Mouse (Mus musculus): ENCODE measurements around the gene Trmt13. TPM values are rescaled to one million over a fixed set of nuclear protein-coding genes. Genes with fewer than 3 reads are reported as not detected.
A peak's percentile ranks its signal among the peaks of the same experiment; 100 is the strongest.

The Trmt13 gene
- polyA plus RNA-seq, 1 experiment from 2014 or later: 44.3 TPM

GRCm38 (mm10) chr3:116631459-116631858 lies 17.1 kb upstream of the Trmt13 start:
- ATAC-seq (ENCODE audit: insufficient number of reproducible peaks, insufficient read depth, low FRiP score, low TSS enrichment, low read depth): no peak
- no peak overlapping the region for H3K27ac ChIP-seq
- 59% methylated on average over 1 of the region's 1 CpGs for whole genome bisulfite sequencing
- no peak overlapping the region for H3K4me3 ChIP-seq
- no peaks in the 10 kb centered on the region for H3K9me3 ChIP-seq
- H3K27me3 ChIP-seq: no peaks in the 10 kb centered on the region
- no peak overlapping the region for H3K9ac ChIP-seq
- H3K4me1 ChIP-seq: no peaks in the 10 kb centered on the region
- no peak overlapping the region for H3K4me2 ChIP-seq
- H3K36me3 ChIP-seq: peaks cover 66% of the 10 kb centered on the region

GRCm38 (mm10) chr3:116622641-116623040 lies 8.3 kb upstream of the Trmt13 start:
- H3K4me3 ChIP-seq: no peak overlapping the region
- no peak overlapping the region for H3K4me2 ChIP-seq
- H3K9ac ChIP-seq: no peak overlapping the region
- peaks cover 43% of the 10 kb centered on the region for H3K36me3 ChIP-seq
- no peak overlapping the region for H3K27ac ChIP-seq
- 96% methylated on average over 7 of the region's 7 CpGs for WGBS
- H3K4me1 ChIP-seq: no peaks in the 10 kb centered on the region
- H3K27me3 ChIP-seq: no peaks in the 10 kb centered on the region
- no peaks in the 10 kb centered on the region for H3K9me3 ChIP-seq
- ATAC-seq (ENCODE audit: insufficient number of reproducible peaks, insufficient read depth, low FRiP score, low TSS enrichment, low read depth): no peak

- no peak overlapping the region for H3K4me2 ChIP-seq
- peaks cover 44% of the 10 kb centered on the region for H3K36me3 ChIP-seq
- no peaks in the 10 kb centered on the region for H3K27me3 ChIP-seq
- WGBS: 92% methylated on average over 7 of the region's 7 CpGs
- H3K9me3 ChIP-seq: no peaks in the 10 kb centered on the region
- no peak overlapping the region for H3K27ac ChIP-seq
- no peak for ATAC-seq (ENCODE audit: insufficient number of reproducible peaks, insufficient read depth, low FRiP score, low TSS enrichment, low read depth)
- no peak overlapping the region for H3K4me3 ChIP-seq
- H3K9ac ChIP-seq: no peak overlapping the region
- H3K4me1 ChIP-seq: no peaks in the 10 kb centered on the region
These were observed 6.4 kb upstream of the Trmt13 start for GRCm38 (mm10) chr3:116620636-116621370.

- Histone ChIP-seq H3K4me1 (no peaks in the 10 kb centered on the region), H3K27me3 (no peaks in the 10 kb centered on the region), H3K4me3 (no peak overlapping the region), H3K36me3 (peaks cover 64% of the 10 kb centered on the region), H3K27ac (no peak overlapping the region), H3K9me3 (no peaks in the 10 kb centered on the region), H3K9ac (no peak overlapping the region), H3K4me2 (no peak overlapping the region)
- 85% methylated on average over 6 of the region's 6 CpGs for WGBS
- ATAC-seq (ENCODE audit: insufficient number of reproducible peaks, insufficient read depth, low FRiP score, low TSS enrichment, low read depth): no peak
These were observed 4.5 kb upstream of the Trmt13 start for GRCm38 (mm10) chr3:116618855-116619254.

GRCm38 (mm10) chr3:116615318-116616068 lies 1.1 kb upstream of the Trmt13 start:
- H3K4me3 ChIP-seq: no peak overlapping the region
- H3K27ac ChIP-seq: no peak overlapping the region
- H3K27me3 ChIP-seq: no peaks in the 10 kb centered on the region
- H3K36me3 ChIP-seq: peaks cover 53% of the 10 kb centered on the region
- H3K4me1 ChIP-seq: no peaks in the 10 kb centered on the region
- no peak for ATAC-seq (ENCODE audit: insufficient number of reproducible peaks, insufficient read depth, low FRiP score, low TSS enrichment, low read depth)
- H3K9me3 ChIP-seq: no peaks in the 10 kb centered on the region
- no peak overlapping the region for H3K9ac ChIP-seq
- WGBS: 86% methylated on average over 8 of the region's 8 CpGs
- no peak overlapping the region for H3K4me2 ChIP-seq

- peak overlapping the region; percentile 4; the same call in 1 of the 2 replicates for H3K27ac ChIP-seq
- no peak for ATAC-seq (ENCODE audit: insufficient number of reproducible peaks, insufficient read depth, low FRiP score, low TSS enrichment, low read depth)
- 52% methylated on average over 9 of the region's 9 CpGs for WGBS
These were observed 9.8 kb downstream of the Trmt13 start for GRCm38 (mm10) chr3:116604570-116604969.

GRCm38 (mm10) chr3:116601781-116602180 lies 12.6 kb downstream of the Trmt13 start:
- Histone ChIP-seq H3K9ac (no peak overlapping the region), H3K9me3 (no peaks in the 10 kb centered on the region), H3K27ac (no peak overlapping the region), H3K4me3 (no peak overlapping the region), H3K4me1 (no peaks in the 10 kb centered on the region), H3K27me3 (no peaks in the 10 kb centered on the region), H3K4me2 (no peak overlapping the region), H3K36me3 (peaks cover 3% of the 10 kb centered on the region; the same call in 1 of the 2 replicates)
- no peak for ATAC-seq (ENCODE audit: insufficient number of reproducible peaks, insufficient read depth, low FRiP score, low TSS enrichment, low read depth)
- WGBS: 89% methylated on average over 5 of the region's 5 CpGs

More at GRCm38 (mm10) chr3:116604570-116604969, 9.8 kb downstream of the Trmt13 start:
- H3K9ac ChIP-seq: no peak overlapping the region
- no peaks in the 10 kb centered on the region for H3K27me3 ChIP-seq
- no peak overlapping the region for H3K4me3 ChIP-seq
- no peaks in the 10 kb centered on the region for H3K4me1 ChIP-seq
- H3K4me2 ChIP-seq: no peak overlapping the region
- H3K9me3 ChIP-seq: no peaks in the 10 kb centered on the region
- H3K36me3 ChIP-seq: peaks cover 22% of the 10 kb centered on the region

- H3K4me3 ChIP-seq: no peak overlapping the region
- no peak overlapping the region for H3K9ac ChIP-seq
- no peaks in the 10 kb centered on the region for H3K27me3 ChIP-seq
- no peaks in the 10 kb centered on the region for H3K9me3 ChIP-seq
- H3K27ac ChIP-seq: no peak overlapping the region
- WGBS: 88% methylated on average over 5 of the region's 5 CpGs
- no peaks in the 10 kb centered on the region for H3K36me3 ChIP-seq
- H3K4me2 ChIP-seq: no peak overlapping the region
- H3K4me1 ChIP-seq: 0 out of 2 replicates have a peak, but pooled peaks cover under 1% of the 10 kb centered on the region
- ATAC-seq (ENCODE audit: insufficient number of reproducible peaks, insufficient read depth, low FRiP score, low TSS enrichment, low read depth): no peak
These were observed 13.4 kb downstream of the Trmt13 start for GRCm38 (mm10) chr3:116601005-116601404.

GRCm38 (mm10) chr3:116599705-116600104 lies 14.7 kb downstream of the Trmt13 start:
- 0 out of 2 replicates have a peak, but pooled peaks cover 3% of the 10 kb centered on the region for H3K4me1 ChIP-seq
- ATAC-seq (ENCODE audit: insufficient number of reproducible peaks, insufficient read depth, low FRiP score, low TSS enrichment, low read depth): no peak
- no peak overlapping the region for H3K4me3 ChIP-seq
- H3K4me2 ChIP-seq: no peak overlapping the region
- WGBS: 95% methylated on average over 2 of the region's 2 CpGs
- H3K27me3 ChIP-seq: no peaks in the 10 kb centered on the region
- H3K9ac ChIP-seq: no peak overlapping the region
- H3K27ac ChIP-seq: no peak overlapping the region
- H3K9me3 ChIP-seq: no peaks in the 10 kb centered on the region
- H3K36me3 ChIP-seq: no peaks in the 10 kb centered on the region

- no peak for ATAC-seq (ENCODE audit: insufficient number of reproducible peaks, insufficient read depth, low FRiP score, low TSS enrichment, low read depth)
- no peak overlapping the region for H3K27ac ChIP-seq
- peaks cover 13% of the 10 kb centered on the region for H3K36me3 ChIP-seq
- H3K9ac ChIP-seq: peak overlapping the region; percentile 85
- no peaks in the 10 kb centered on the region for H3K27me3 ChIP-seq
- H3K4me1 ChIP-seq: 0 out of 2 replicates have a peak, but pooled peaks cover 3% of the 10 kb centered on the region
- WGBS: 8% methylated on average over 10 of the region's 10 CpGs
- peak overlapping the region; percentile 74 for H3K4me2 ChIP-seq
- H3K4me3 ChIP-seq: peak overlapping the region; percentile 88
- H3K9me3 ChIP-seq: no peaks in the 10 kb centered on the region
These were observed 18.8 kb downstream of the Trmt13 start for GRCm38 (mm10) chr3:116595603-116595991.

GRCm38 (mm10) chr3:116594728-116595602 lies 19.4 kb downstream of the Trmt13 start, which contains the start of gene Sass6:
Sass6 (plus strand) TSS chr3:116594982.
- H3K4me1 ChIP-seq: 0 out of 2 replicates have a peak, but pooled peaks cover 3% of the 10 kb centered on the region
- no peaks in the 10 kb centered on the region for H3K27me3 ChIP-seq
- peak within 1 kb of the TSS; percentile 88 for H3K4me3 ChIP-seq
- peak within 1 kb of the TSS; percentile 90 for H3K27ac ChIP-seq
- H3K9ac ChIP-seq: peak within 1 kb of the TSS; percentile 85
- under 1% methylated on average over 65 of the region's 65 CpGs for WGBS
- peak; percentile 95 for ATAC-seq (ENCODE audit: insufficient number of reproducible peaks, insufficient read depth, low FRiP score, low TSS enrichment, low read depth)
- peaks cover 18% of the 10 kb centered on the region for H3K36me3 ChIP-seq
- no peaks in the 10 kb centered on the region for H3K9me3 ChIP-seq
- peak within 1 kb of the TSS; percentile 74 for H3K4me2 ChIP-seq
